Mouse (Mus musculus): Measurements from ENCODE around the gene 4833427G06Rik. TPM values are rescaled to one million over a fixed set of nuclear protein-coding genes. Genes with fewer than 3 reads are reported as not detected.

Gene 4833427G06Rik
- total RNA-seq, 2 experiments from 2014 or later = 0.31 TPM; not detected in 1

- no peak for DNase-seq (ENCODE audit: low spot score in 2 of 2)
These were observed 31.1 kb downstream of the 4833427G06Rik start for GRCm38 (mm10) chr9:51070801-51071200.

- DNase-seq (ENCODE audit: low spot score in 2 of 2) = no peak
These were observed 33.7 kb downstream of the 4833427G06Rik start for GRCm38 (mm10) chr9:51068202-51068601.

- no peak for DNase-seq (ENCODE audit: low spot score in 2 of 2)
These were observed 41.3 kb downstream of the 4833427G06Rik start, which contains the start of gene Btg4 for GRCm38 (mm10) chr9:51060601-51061000. Gene Btg4 (plus strand): TSS chr9:51060901.

GRCm38 (mm10) chr9:51058951-51059521 lies 42.8 kb downstream of the 4833427G06Rik start:
- DNase-seq (ENCODE audit: low spot score in 2 of 2) = no peak

- no peak for DNase-seq (ENCODE audit: low spot score in 2 of 2)
These were observed 45.2 kb downstream of the 4833427G06Rik start for GRCm38 (mm10) chr9:51056360-51057324.

- DNase-seq (ENCODE audit: low spot score in 2 of 2) = no peak
These were observed 49.7 kb downstream of the 4833427G06Rik start for GRCm38 (mm10) chr9:51052180-51052579.

GRCm38 (mm10) chr9:51042136-51042535 lies 59.7 kb downstream of the 4833427G06Rik start:
- no peak for DNase-seq (ENCODE audit: low spot score in 2 of 2)

- DNase-seq (ENCODE audit: low spot score in 2 of 2) = no peak
These were observed 60.3 kb downstream of the 4833427G06Rik start for GRCm38 (mm10) chr9:51041491-51041980.

- no peak for DNase-seq (ENCODE audit: low spot score in 2 of 2)
These were observed 68.9 kb downstream of the 4833427G06Rik start for GRCm38 (mm10) chr9:51032785-51033529.

GRCm38 (mm10) chr9:51032291-51032690 lies 69.6 kb downstream of the 4833427G06Rik start:
- no peak for DNase-seq (ENCODE audit: low spot score in 2 of 2)

GRCm38 (mm10) chr9:51031603-51032002 lies 70.3 kb downstream of the 4833427G06Rik start:
- no peak for DNase-seq (ENCODE audit: low spot score in 2 of 2)

Small RNA genes lying within 50 kb of the gene (microRNA-seq; reads per million reads assigned to microRNA genes)
- 112 reads per million, percentile 47 among the genes with 10 or more reads in this experiment for gene Mir34b
- gene Mir34c = 1,332 reads per million, percentile 79 among the genes with 10 or more reads in this experiment

Other genes starting within 250 kb of the 4833427G06Rik start
- gene Sik2, start 93.0 kb downstream of the 4833427G06Rik start, total RNA-seq (2021) = 10 to 100 TPM; 51.1 to 56.3 TPM
- gene Btg4, start 41.2 kb downstream of the 4833427G06Rik start, total RNA-seq (2021) = not detected
- 10 to 100 TPM in 1 of 2 experiments, 1 to 10 TPM in 1; 7.7 to 10.4 TPM for gene Layn, start 25.0 kb downstream of the 4833427G06Rik start, total RNA-seq (2021)
- gene Gm32742, start 63.4 kb upstream of the 4833427G06Rik start, total RNA-seq (2021) = not detected
- gene Pou2af1, start 111.6 kb upstream of the 4833427G06Rik start, total RNA-seq (2021) = under 1 TPM; 0.48 to 0.85 TPM
- 1 to 10 TPM; 3.8 to 6.1 TPM for gene Colca2, start 176.5 kb upstream of the 4833427G06Rik start, total RNA-seq (2021)
- under 1 TPM in 1 of 2 experiments, not detected in 1; 0.31 TPM for gene 1810046K07Rik, start 226.8 kb upstream of the 4833427G06Rik start, total RNA-seq (2021)

Measured in adrenal gland, postnatal 4 days (tissue).